Mouse (Mus musculus) MEL (cell line): ENCODE results near the gene Ints14.

Experiments used
- CTCF ChIP-seq, 3 experiments: IDR thresholded peaks in 2 of 3; conservative IDR thresholded peaks in 1 of 3; 2 replicates each; pipeline ENCODE4 v1.5.1; 2011 to 2012; ENCODE audit warnings: low read length in 3 of 3, low read depth in 2 of 3, mild to moderate bottlenecking in 2 of 3, improper control_type of control experiment in 1 of 3, inconsistent platforms in 1 of 3, mixed read lengths in 1 of 3, moderate library complexity in 1 of 3; ENCODE audit not compliant: control insufficient read depth in 1 of 3, insufficient read depth in 1 of 3, poor library complexity in 1 of 3, severe bottlenecking in 1 of 3
- E2F4 ChIP-seq: IDR thresholded peaks from 2 replicates; pipeline ENCODE4 v1.6.1; 2011; ENCODE audit warnings: low read depth, low read length, improper control_type of control experiment, borderline replicate concordance
- ETS1 ChIP-seq: IDR thresholded peaks from 2 replicates; pipeline ENCODE4 v1.6.1; 2012; ENCODE audit warnings: low read depth, mild to moderate bottlenecking, inconsistent platforms, low read length, improper control_type of control experiment, moderate library complexity
- HCFC1 ChIP-seq: IDR thresholded peaks from 2 replicates; pipeline ENCODE4 v1.6.1; 2012; ENCODE audit warnings: low read depth, mild to moderate bottlenecking, inconsistent platforms, low read length, improper control_type of control experiment, moderate library complexity
- MAX ChIP-seq: IDR thresholded peaks from 2 replicates; pipeline ENCODE4 v1.6.1; 2011; ENCODE audit warnings: low read length, improper control_type of control experiment
- POLR2A ChIP-seq, 2 experiments: IDR thresholded peaks; 2 replicates each; pipeline ENCODE4 v1.6.1; 2011 to 2012; ENCODE audit warnings: low read length in 2 of 2, mild to moderate bottlenecking in 2 of 2, control low read depth in 1 of 2, improper control_type of control experiment in 1 of 2, low read depth in 1 of 2, moderate library complexity in 1 of 2; ENCODE audit not compliant: control insufficient read depth in 1 of 2, insufficient read depth in 1 of 2, poor library complexity in 1 of 2
- USF1 ChIP-seq: IDR thresholded peaks from 2 replicates; pipeline ENCODE4 v1.6.1; 2014; ENCODE audit warnings: low read depth, mild to moderate bottlenecking, inconsistent platforms, low read length, improper control_type of control experiment, moderate library complexity

GRCm38 (mm10) chr9:64960978-64961320 lies 244 bp downstream of the Ints14 start:
- TF ChIP-seq MAX (no peak), USF1 (no peak), CTCF (IDR thresholded peaks at IDR 0.05 in 2 of 3, conservative IDR thresholded peaks at IDR 0.05 in 1 of 3; ENCODE audit: control insufficient read depth in 1 of 3, insufficient read depth in 1 of 3, low read depth in 2 of 3, low read length in 3 of 3, poor library complexity in 1 of 3, severe bottlenecking in 1 of 3) (no peak), ETS1 (no peak), HCFC1 (no peak; the same call in 1 of the 2 replicates), E2F4 (no peak), POLR2A (IDR thresholded peaks at IDR 0.05; ENCODE audit: control insufficient read depth in 1 of 2, insufficient read depth in 1 of 2, low read depth in 1 of 2, low read length in 2 of 2, poor library complexity in 1 of 2) (peak; percentile 2 to 95; a peak in 2 of 4 replicates)
